In genomic region chr5:140505208-140505780, GRCm38 (mm10) we compare ENCODE assay signal across 7 mouse cellular contexts. TPM values are rescaled to one million over a fixed set of nuclear protein-coding genes. Genes with fewer than 3 reads are reported as not detected.
DNase-seq lines count a peak whose midpoint lies in the region; ATAC-seq and TF ChIP-seq lines count a peak whose summit lies in the region.

Gene Chst12, plus strand, starts transcription at chr5:140505550.

- peak within 1 kb of the TSS; percentile 41; the same call in 1 of the 2 replicates for H3K9ac ChIP-seq in intestine, postnatal 0 days (ENCODE audit: low read depth, low read length)
- peak within 1 kb of the TSS; percentile 66 for H3K9ac ChIP-seq in midbrain, embryonic 12.5 days (replicated peaks)

- peak within 1 kb of the TSS; percentile 88 for H3K27ac ChIP-seq in embryonic facial prominence, embryonic 10.5 days (replicated peaks)
- H3K27ac ChIP-seq in intestine, postnatal 0 days (ENCODE audit: low read depth, low read length): peak within 1 kb of the TSS; percentile 60
- H3K27ac ChIP-seq in midbrain, embryonic 12.5 days (replicated peaks): peak within 1 kb of the TSS; percentile 35; the same call in 1 of the 2 replicates
- H3K27ac ChIP-seq in small intestine, adult 2 months (ENCODE audit: insufficient read depth, low read depth, low read length): peak within 1 kb of the TSS; percentile 31

- TF ChIP-seq CTCF in intestine, postnatal 0 days (IDR thresholded peaks at IDR 0.05; ENCODE audit: low read depth): peak; percentile 23; the same call in 1 of the 2 replicates
- no peak for TF ChIP-seq CTCF in small intestine, adult 2 months (IDR thresholded peaks at IDR 0.05; ENCODE audit: extremely low read depth, insufficient read length, insufficient replicate concordance, low read depth, low read length)

- H3K9me3 ChIP-seq in embryonic facial prominence, embryonic 10.5 days: no peaks in the 10 kb centered on the region
- H3K9me3 ChIP-seq in intestine, postnatal 0 days (ENCODE audit: control insufficient read depth): no peaks in the 10 kb centered on the region
- no peaks in the 10 kb centered on the region for H3K9me3 ChIP-seq in midbrain, embryonic 12.5 days

- peak within 1 kb of the TSS; percentile 75 for H3K4me3 ChIP-seq in embryonic facial prominence, embryonic 10.5 days
- H3K4me3 ChIP-seq in intestine, postnatal 0 days (ENCODE audit: low read depth, low read length): peak within 1 kb of the TSS; percentile 47
- H3K4me3 ChIP-seq in midbrain, embryonic 12.5 days: peak within 1 kb of the TSS; percentile 54
- peak within 1 kb of the TSS; percentile 66 for H3K4me3 ChIP-seq in small intestine, adult 2 months (ENCODE audit: low read depth, low read length)

- peak within 1 kb of the TSS; percentile 71 for H3K4me2 ChIP-seq in intestine, postnatal 0 days (replicated peaks; ENCODE audit: low read depth)
- H3K4me2 ChIP-seq in midbrain, embryonic 12.5 days (replicated peaks): peak within 1 kb of the TSS; percentile 57

- no peaks in the 10 kb centered on the region for H3K36me3 ChIP-seq in embryonic facial prominence, embryonic 10.5 days (replicated peaks)
- H3K36me3 ChIP-seq in intestine, postnatal 0 days (ENCODE audit: control insufficient read depth, insufficient read depth): no peaks in the 10 kb centered on the region
- H3K36me3 ChIP-seq in midbrain, embryonic 12.5 days: no peaks in the 10 kb centered on the region
- H3K36me3 ChIP-seq in small intestine, adult 2 months (ENCODE audit: control insufficient read depth, insufficient read depth, low read length): no peaks in the 10 kb centered on the region

- peaks cover 74% of the 10 kb centered on the region for H3K4me1 ChIP-seq in embryonic facial prominence, embryonic 10.5 days
- H3K4me1 ChIP-seq in intestine, postnatal 0 days (replicated peaks; ENCODE audit: control insufficient read depth, insufficient read depth, low read length): peaks cover 8% of the 10 kb centered on the region; the same call in 1 of the 2 replicates
- H3K4me1 ChIP-seq in midbrain, embryonic 12.5 days: peaks cover 63% of the 10 kb centered on the region
- peaks cover 15% of the 10 kb centered on the region; the same call in 1 of the 2 replicates for H3K4me1 ChIP-seq in small intestine, adult 2 months (ENCODE audit: control insufficient read depth, insufficient read depth, insufficient read length, low read length)

- under 1% methylated on average over 38 of the region's 38 CpGs for WGBS in embryonic facial prominence, embryonic 10.5 days
- WGBS in intestine, postnatal 0 days: 0% methylated on average over 38 of the region's 38 CpGs
- WGBS in midbrain, embryonic 12.5 days: under 1% methylated on average over 38 of the region's 38 CpGs
- under 1% methylated on average over 38 of the region's 38 CpGs for WGBS in small intestine, adult 2 months

- no peaks in the 10 kb centered on the region for H3K27me3 ChIP-seq in embryonic facial prominence, embryonic 10.5 days (replicated peaks; ENCODE audit: low read depth, poor library complexity, severe bottlenecking)
- no peaks in the 10 kb centered on the region for H3K27me3 ChIP-seq in intestine, postnatal 0 days (replicated peaks; ENCODE audit: control insufficient read depth, insufficient read depth, low read length)
- peaks cover 28% of the 10 kb centered on the region; the same call in 1 of the 2 replicates for H3K27me3 ChIP-seq in midbrain, embryonic 12.5 days
- no peaks in the 10 kb centered on the region for H3K27me3 ChIP-seq in small intestine, adult 2 months (ENCODE audit: control insufficient read depth, insufficient read depth, low read length)

- intact Hi-C loops in left cerebral cortex, postnatal 4 days (cut with DNase I): no loop called here

- peak; percentile 84 for TF ChIP-seq POLR2A in small intestine, adult 2 months (IDR thresholded peaks at IDR 0.05; ENCODE audit: low read depth, low read length)

- DNase-seq in adrenal gland, postnatal 10 days: peak; percentile 99
- peak; percentile 100 for DNase-seq in embryonic facial prominence, embryonic 10.5 days (ENCODE audit: low spot score)
- peak; percentile 93 for DNase-seq in gonadal fat pad, adult 2 months (ENCODE audit: low read depth)
- peak; percentile 99 for DNase-seq in left cerebral cortex, postnatal 4 days

- ATAC-seq in intestine, postnatal 0 days: peak; percentile 97
- ATAC-seq in midbrain, embryonic 12.5 days (ENCODE audit: low FRiP score, low read depth): peak; percentile 94

RNA-seq across cellular contexts. Expression of gene Chst12, which starts in this region (rescaled TPM):
- total RNA-seq in adrenal gland, postnatal 10 days (2021): 10 to 100 TPM; 10.9 to 13.9 TPM
- 15.7 and 16.8 TPM in 2 replicates for polyA plus RNA-seq in embryonic facial prominence, embryonic 10.5 days (2016; fragmentation: Nextera tagmentation; extraction: Ambion mirVana)
- 43.6 and 48.9 TPM in 2 replicates for polyA plus RNA-seq in gonadal fat pad, adult 2 months (2012; rRNA removed)
- polyA plus RNA-seq in intestine, postnatal 0 days (2015; fragmentation: Nextera tagmentation; extraction: Ambion mirVana): 17.0 and 18.8 TPM in 2 replicates
- total RNA-seq in left cerebral cortex, postnatal 4 days (2021): 10 to 100 TPM; 19.7 to 20.9 TPM
- 12.5 and 13.4 TPM in 2 replicates for polyA plus RNA-seq in midbrain, embryonic 12.5 days (2016; fragmentation: Nextera tagmentation; extraction: Ambion mirVana)
- polyA plus RNA-seq in small intestine, adult 2 months (2012; rRNA removed): 10.5 and 10.6 TPM in 2 replicates

Comparison
In these comparisons a context has a peak if more than half of its experiments do, and no peak if none do; other contexts are left out.
1. Peak in every context shown above with its lines: DNase-seq, ATAC-seq, H3K4me3 ChIP-seq and H3K27ac ChIP-seq.
2. H3K27ac ChIP-seq: peak in every context shown above with its lines; median percentile 88 in embryonic facial prominence, embryonic 10.5 days; 60 in intestine, postnatal 0 days; 35 in midbrain, embryonic 12.5 days; 31 in small intestine, adult 2 months.